ENCODE assay signal across 23 mouse cellular contexts in the genomic region with DNA sequence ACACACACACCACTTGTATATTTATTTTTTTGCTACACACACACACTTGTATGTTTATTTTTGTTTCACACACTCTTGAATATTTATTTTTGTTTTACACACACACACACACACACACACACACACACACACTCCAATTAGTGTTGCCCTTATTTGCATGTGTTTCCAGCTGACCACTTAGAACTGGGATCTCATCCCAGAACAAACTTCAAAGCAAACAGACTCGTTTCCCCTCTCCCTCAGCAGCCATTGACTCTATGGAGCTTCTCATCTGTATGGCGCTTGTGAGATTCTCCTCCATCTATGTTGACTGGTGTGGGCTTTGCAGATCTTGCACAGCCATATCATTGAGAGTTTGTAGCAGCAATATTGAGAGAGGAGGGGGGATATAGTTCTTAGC.
"Had no signal": no experiment of that assay in that cellular context is flagged by ENCODE, and none has a peak within 500 bp of the region (broad histone marks: within the 10 kb centered on the region; RNA-seq: fewer than 3 reads in every experiment).

No protein-coding gene starts in this region.

- H3K27me3 ChIP-seq: kidney, embryonic 15.5 days; limb, embryonic 13.5 days; liver, embryonic 12.5 days; liver, embryonic 15.5 days; lung, embryonic 15.5 days; megakaryocyte, embryonic 14.5 days; midbrain, embryonic 13.5 days; neural tube, embryonic 13.5 days had no signal

- H3K9me3 ChIP-seq: kidney, embryonic 15.5 days; limb, embryonic 10.5 days; limb, embryonic 13.5 days; liver, embryonic 12.5 days; liver, embryonic 15.5 days; lung, embryonic 15.5 days; megakaryocyte, embryonic 14.5 days; midbrain, embryonic 10.5 days; midbrain, embryonic 13.5 days; neural tube, embryonic 13.5 days had no signal

- H3K9ac ChIP-seq: kidney, embryonic 15.5 days; limb, embryonic 13.5 days; liver, embryonic 12.5 days; liver, embryonic 15.5 days; lung, embryonic 15.5 days; midbrain, embryonic 13.5 days; neural tube, embryonic 13.5 days had no signal

- ATAC-seq: liver, embryonic 12.5 days; midbrain, embryonic 13.5 days; midbrain, embryonic 16.5 days had no signal

- H3K4me3 ChIP-seq: kidney, embryonic 15.5 days; limb, embryonic 10.5 days; limb, embryonic 13.5 days; liver, embryonic 12.5 days; liver, embryonic 15.5 days; lung, embryonic 15.5 days; megakaryocyte, embryonic 14.5 days; midbrain, embryonic 10.5 days; midbrain, embryonic 13.5 days; myocyte; neural tube, embryonic 13.5 days had no signal

- H3K4me1 ChIP-seq: kidney, embryonic 15.5 days; limb, embryonic 10.5 days; limb, embryonic 13.5 days; liver, embryonic 12.5 days; liver, embryonic 15.5 days; lung, embryonic 15.5 days; megakaryocyte, embryonic 14.5 days; midbrain, embryonic 10.5 days; midbrain, embryonic 13.5 days; neural tube, embryonic 13.5 days had no signal

- H3K27ac ChIP-seq: kidney, embryonic 15.5 days; limb, embryonic 10.5 days; limb, embryonic 13.5 days; liver, embryonic 12.5 days; liver, embryonic 15.5 days; lung, embryonic 15.5 days; midbrain, embryonic 10.5 days; midbrain, embryonic 13.5 days; neural tube, embryonic 13.5 days had no signal

- H3K4me2 ChIP-seq: kidney, embryonic 15.5 days; limb, embryonic 13.5 days; liver, embryonic 12.5 days; liver, embryonic 15.5 days; lung, embryonic 15.5 days; midbrain, embryonic 13.5 days; neural tube, embryonic 13.5 days had no signal

- DNase-seq: kidney, postnatal 10 days; kidney, postnatal 36 days; layer of hippocampus, adult 9-11 months; liver; lung, adult 18-20 months; lung, postnatal 10 days; lung, postnatal 36 days; retina, postnatal 1 day; spleen, adult 18-20 months; thymus, adult 18-20 months; thymus, postnatal 36 days had no signal

- H3K36me3 ChIP-seq: kidney, embryonic 15.5 days; limb, embryonic 10.5 days; limb, embryonic 13.5 days; liver, embryonic 12.5 days; liver, embryonic 15.5 days; lung, embryonic 15.5 days; midbrain, embryonic 10.5 days; midbrain, embryonic 13.5 days; neural tube, embryonic 13.5 days had no signal
